Mouse (Mus musculus): Measurements from ENCODE around the gene Retreg2.

GRCm38 (mm10) chr1:75191258-75191621 lies 48.7 kb downstream of the Retreg2 start:
- TF ChIP-seq CTCF (IDR thresholded peaks at IDR 0.05; ENCODE audit: low read depth) = no peak
- TF ChIP-seq EP300 (IDR thresholded peaks at IDR 0.05; ENCODE audit: low read depth) = no peak
